Mouse (Mus musculus) embryonic facial prominence, embryonic 15.5 days (tissue): ENCODE data around the gene Lrit3. TPM values are rescaled to one million over a fixed set of nuclear protein-coding genes. Genes with fewer than 3 reads are reported as not detected.
A peak's percentile ranks its signal among the peaks of the same experiment; 100 is the strongest.
"Not testable (repeated sequence)": the region's sequence is repeated elsewhere in the genome, so short reads cannot be mapped to it uniquely, and the experiment has no call there.

Experiments used
- ATAC-seq: fragments of 200-750 bp; cut with Nextera tagmentation; 2 replicates; pipeline ENCODE4 v1.8.0; 2017; ENCODE audit warnings: low read depth, moderate TSS enrichment; ENCODE audit not compliant: insufficient number of reproducible peaks, low FRiP score, low TSS enrichment
- H3K27ac ChIP-seq: fragments of 300-500 bp; sonication (generic); replicated peaks from 2 replicates; pipeline ENCODE4 v1.5.1; 2015; ENCODE audit warnings: mild to moderate bottlenecking, inconsistent platforms
- H3K27me3 ChIP-seq: fragments of 300-500 bp; sonication (generic); 2 replicates; pipeline ENCODE4 v1.6.1; 2015; ENCODE audit warnings: inconsistent platforms
- H3K36me3 ChIP-seq: fragments of 300-500 bp; sonication (generic); 2 replicates; pipeline ENCODE4 v1.6.1; 2015; ENCODE audit warnings: mild to moderate bottlenecking, inconsistent platforms
- H3K4me1 ChIP-seq: fragments of 300-500 bp; sonication (generic); 2 replicates; pipeline ENCODE4 v1.6.1; 2015; ENCODE audit warnings: inconsistent platforms
- H3K4me2 ChIP-seq: fragments of 300-500 bp; sonication (generic); replicated peaks from 2 replicates; pipeline ENCODE4 v1.6.1; 2015; ENCODE audit warnings: mild to moderate bottlenecking, inconsistent platforms
- H3K4me3 ChIP-seq: fragments of 300-500 bp; sonication (generic); replicated peaks from 2 replicates; pipeline ENCODE4 v1.5.1; 2015; ENCODE audit warnings: mild to moderate bottlenecking, inconsistent platforms
- H3K9ac ChIP-seq: fragments of 300-500 bp; sonication (generic); 2 replicates; pipeline ENCODE4 v1.6.1; 2015; ENCODE audit warnings: inconsistent platforms
- H3K9me3 ChIP-seq: fragments of 300-500 bp; sonication (generic); replicated peaks from 2 replicates; pipeline ENCODE4 v1.6.1; 2016; ENCODE audit warnings: inconsistent platforms
- WGBS: fragments of 180-500 bp; shearing (Covaris S2); methylation state at CpG from one replicate; pipeline ENCODE4 v1.1.7; 2015; 5-methylcytosine and 5-hydroxymethylcytosine counted together
- polyA plus RNA-seq: library from polyadenylated mRNA; unstranded; fragments of >200 nt; fragmentation: Nextera tagmentation; extraction: Ambion mirVana; gene quantifications from 2 replicates; pipeline ENCODE4 v1.2.1, GENCODE M21; 2015

Lrit3 gene
- polyA plus RNA-seq, 1 experiment from 2014 or later = not detected

DNA sequence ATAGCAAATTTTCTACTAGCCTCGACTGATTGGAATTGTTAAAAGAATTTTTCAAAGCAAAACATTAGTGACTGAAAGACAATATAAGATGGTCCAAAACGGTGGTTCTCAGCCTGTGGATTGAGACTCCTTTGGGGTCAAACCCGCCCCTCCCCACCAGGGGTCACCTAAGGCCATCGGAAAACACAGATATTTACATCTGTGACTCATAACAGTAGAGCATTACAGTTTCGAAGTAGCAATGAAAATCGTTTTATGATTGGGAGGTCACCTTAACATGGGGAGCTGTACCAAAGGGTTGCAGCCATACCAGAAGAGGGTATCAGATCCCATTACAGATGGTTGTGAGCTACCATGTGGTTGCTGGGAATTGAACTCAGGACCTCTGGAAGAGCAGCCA is 32.6 kb downstream of the Lrit3 start:
- Histone ChIP-seq H3K4me1 (no peaks in the 10 kb centered on the region), H3K9ac (no peak overlapping the region), H3K9me3 (no peaks in the 10 kb centered on the region), H3K27ac (no peak overlapping the region), H3K36me3 (no peaks in the 10 kb centered on the region), H3K4me3 (no peak overlapping the region), H3K27me3 (no peaks in the 10 kb centered on the region; the same call in 1 of the 2 replicates), H3K4me2 (no peak overlapping the region)
- 82% methylated on average over 6 of the region's 6 CpGs for WGBS
- no peak for ATAC-seq

DNA sequence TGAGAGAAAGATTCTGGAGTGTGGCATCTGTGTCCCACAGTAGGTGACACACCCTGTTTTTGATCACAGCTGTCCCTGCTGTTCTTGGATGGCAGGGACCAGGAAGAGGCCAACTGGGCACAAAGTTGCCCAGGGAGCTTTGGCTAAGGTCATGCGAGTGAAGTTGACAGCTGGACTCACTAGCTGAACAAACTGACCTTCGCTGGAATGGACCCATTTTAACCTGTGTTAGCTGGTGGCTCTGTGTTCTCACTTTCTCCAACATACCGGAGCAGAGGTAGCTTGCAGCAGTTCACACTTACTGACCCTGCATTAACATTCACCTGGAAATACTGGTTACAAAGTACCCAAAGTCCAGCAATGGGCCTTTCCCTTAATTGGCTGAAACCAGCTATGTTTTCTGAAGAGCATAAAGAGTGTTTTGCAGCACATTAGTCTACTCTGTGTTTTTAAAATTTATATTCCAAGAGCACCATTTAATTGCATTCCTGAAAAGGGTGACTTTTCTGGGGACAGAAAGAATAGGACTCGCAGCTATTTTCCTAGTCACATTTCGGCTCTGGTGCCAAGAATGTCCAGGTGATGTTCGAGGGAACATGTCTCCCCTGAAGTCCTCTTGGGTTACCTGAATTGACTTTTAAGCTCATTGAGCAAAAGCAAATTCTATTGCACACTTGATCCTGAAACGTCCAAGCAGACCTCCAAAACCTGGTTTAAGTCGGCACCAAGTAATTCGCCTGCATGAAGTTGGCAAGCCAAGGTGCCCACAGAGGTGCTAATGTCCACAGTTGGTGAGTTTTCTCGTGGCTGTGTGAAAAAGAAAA is 36.6 kb downstream of the Lrit3 start:
- Histone ChIP-seq H3K4me1 (no peaks in the 10 kb centered on the region), H3K4me3 (no peak overlapping the region), H3K4me2 (no peak overlapping the region), H3K27me3 (no peaks in the 10 kb centered on the region), H3K27ac (no peak overlapping the region), H3K36me3 (no peaks in the 10 kb centered on the region), H3K9me3 (no peaks in the 10 kb centered on the region), H3K9ac (no peak overlapping the region)
- ATAC-seq = no peak
- 85% methylated on average over 10 of the region's 10 CpGs for WGBS

DNA sequence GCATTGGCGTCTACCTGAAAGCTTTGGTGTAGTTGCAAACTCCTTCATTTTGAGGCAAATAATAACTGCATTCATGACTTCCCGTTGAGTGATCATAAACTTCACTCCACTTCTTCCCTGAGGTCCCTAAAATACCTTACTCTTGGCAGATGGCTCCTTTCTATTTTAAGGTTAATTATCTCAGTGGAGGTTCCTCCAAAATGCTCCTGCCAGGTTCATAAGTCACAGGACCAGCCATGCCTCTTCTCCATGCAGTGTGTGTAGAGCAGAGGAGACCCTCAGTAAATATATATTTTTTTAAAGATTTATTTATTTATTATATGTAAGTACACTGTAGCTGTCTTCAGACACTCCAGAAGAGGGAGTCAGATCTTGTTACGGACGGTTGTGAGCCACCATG is 37.7 kb downstream of the Lrit3 start:
- Histone ChIP-seq H3K4me2 (no peak overlapping the region), H3K27ac (no peak overlapping the region), H3K9me3 (no peaks in the 10 kb centered on the region), H3K9ac (no peak overlapping the region), H3K36me3 (no peaks in the 10 kb centered on the region), H3K4me1 (no peaks in the 10 kb centered on the region), H3K4me3 (no peak overlapping the region), H3K27me3 (no peaks in the 10 kb centered on the region)
- no peak for ATAC-seq
- WGBS = 76% methylated on average over 4 of the region's 4 CpGs

DNA sequence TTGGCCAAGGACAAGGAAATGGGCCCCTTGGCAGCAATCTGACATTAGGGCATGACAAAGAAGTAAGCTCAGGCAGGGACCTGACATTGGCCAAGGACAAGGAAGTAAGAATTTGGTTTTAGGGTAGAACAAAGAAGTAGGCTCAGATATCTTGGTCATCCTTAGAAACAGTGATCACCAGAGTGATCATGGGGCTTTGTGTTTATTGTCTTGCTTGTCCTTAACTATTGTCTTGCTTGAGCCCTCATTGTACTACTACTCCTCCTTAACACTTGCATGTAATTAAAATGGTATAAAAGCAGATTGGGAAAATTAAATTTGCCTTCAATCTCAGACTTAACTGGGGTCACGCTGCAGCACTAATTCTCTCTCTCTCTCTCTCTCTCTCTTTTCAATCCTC is 46.2 kb downstream of the Lrit3 start:
- peaks cover 11% of the 10 kb centered on the region; the same call in 1 of the 2 replicates for H3K4me1 ChIP-seq
- not testable (repeated sequence) for H3K4me3 ChIP-seq, H3K27ac ChIP-seq, H3K9ac ChIP-seq, H3K9me3 ChIP-seq, ATAC-seq, H3K4me2 ChIP-seq, H3K27me3 ChIP-seq, H3K36me3 ChIP-seq
- WGBS = 94% methylated on average over 1 of the region's 1 CpGs

DNA sequence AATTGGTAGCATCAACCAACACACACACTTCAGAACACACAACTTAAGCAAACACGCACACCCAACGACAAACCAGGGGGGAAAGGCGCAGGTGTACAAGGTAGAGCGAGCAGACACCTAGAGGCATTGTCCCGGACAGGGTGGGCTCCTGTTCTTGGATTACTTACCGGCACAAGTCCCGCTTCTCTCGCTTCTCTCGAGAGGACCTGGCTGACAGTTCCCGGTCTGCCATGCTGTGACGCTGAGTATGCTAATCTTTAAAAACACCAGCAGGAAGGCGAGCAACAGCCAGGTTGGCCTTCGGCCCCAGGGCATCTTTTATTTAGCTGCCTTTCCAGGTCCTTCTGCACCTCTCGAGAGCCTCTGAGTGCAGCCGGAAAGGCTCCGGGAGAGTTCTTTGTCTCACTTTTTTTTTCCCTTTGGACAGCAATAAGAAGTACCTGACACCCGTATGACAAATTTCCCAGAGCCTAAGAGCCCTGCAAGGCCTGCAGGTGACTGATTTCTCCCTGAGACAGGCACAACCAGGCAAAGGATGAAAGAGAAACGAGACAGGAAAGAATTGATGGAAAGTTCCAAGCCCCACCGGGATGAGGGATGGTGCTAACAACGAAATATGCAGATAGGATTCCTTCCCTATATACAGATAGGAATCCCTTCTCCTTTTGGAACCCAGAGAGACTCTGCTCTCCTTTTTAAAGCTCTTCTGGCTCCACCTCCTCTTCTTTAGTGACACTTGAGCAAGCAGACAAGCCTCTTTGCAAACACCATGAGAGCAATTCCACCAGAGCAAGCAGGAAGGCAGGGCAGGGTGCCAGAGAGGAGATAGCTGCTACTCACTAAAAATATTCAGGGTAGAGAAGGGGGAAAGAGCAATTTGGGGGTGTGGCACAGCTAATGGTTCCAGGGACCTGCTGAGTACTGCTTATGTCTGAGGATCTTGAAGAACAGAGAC is 48.9 kb downstream of the Lrit3 start, which contains the start of gene Egf:
Egf (minus strand) TSS at position 667 of the 955 bp plus-strand sequence.
- Histone ChIP-seq H3K4me1 (peaks cover 11% of the 10 kb centered on the region; the same call in 1 of the 2 replicates), H3K9me3 (0 out of 2 replicates have a peak, but pooled peaks cover 3% of the 10 kb centered on the region), H3K36me3 (no peaks in the 10 kb centered on the region), H3K4me2 (peak within 1 kb of the TSS; percentile 44), H3K27me3 (peaks cover 12% of the 10 kb centered on the region; the same call in 1 of the 2 replicates), H3K27ac (no peak within 1 kb of the TSS), H3K9ac (no peak within 1 kb of the TSS), H3K4me3 (peak within 1 kb of the TSS; percentile 21)
- 8% methylated on average over 20 of the region's 20 CpGs for WGBS
- ATAC-seq = no peak

DNA sequence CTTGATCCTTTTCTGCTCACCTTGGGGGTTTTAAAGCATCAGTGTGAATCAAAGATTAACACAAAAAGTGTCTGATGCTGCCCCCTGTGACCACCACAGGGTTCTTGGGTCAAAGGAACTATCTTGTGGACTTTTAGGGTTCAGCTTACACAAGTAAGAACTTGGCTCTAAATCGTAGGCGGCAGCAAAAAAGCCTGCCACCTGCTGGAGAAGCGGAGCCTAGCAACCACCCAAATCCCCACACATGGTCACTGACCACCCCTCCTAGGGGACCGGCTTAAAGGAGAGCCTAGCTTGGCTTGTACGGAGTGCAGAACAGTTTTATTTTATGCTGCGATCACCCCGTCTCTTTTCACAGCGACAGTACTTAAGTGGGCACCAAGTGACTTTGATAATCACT is 59.0 kb downstream of the Lrit3 start:
- no peaks in the 10 kb centered on the region for H3K36me3 ChIP-seq
- H3K4me3 ChIP-seq = no peak overlapping the region
- H3K4me2 ChIP-seq = no peak overlapping the region
- no peak for ATAC-seq
- H3K9me3 ChIP-seq = no peaks in the 10 kb centered on the region
- H3K4me1 ChIP-seq = no peaks in the 10 kb centered on the region
- WGBS = 54% methylated on average over 8 of the region's 8 CpGs
- H3K27me3 ChIP-seq = no peaks in the 10 kb centered on the region
- no peak overlapping the region for H3K27ac ChIP-seq
- H3K9ac ChIP-seq = no peak overlapping the region

DNA sequence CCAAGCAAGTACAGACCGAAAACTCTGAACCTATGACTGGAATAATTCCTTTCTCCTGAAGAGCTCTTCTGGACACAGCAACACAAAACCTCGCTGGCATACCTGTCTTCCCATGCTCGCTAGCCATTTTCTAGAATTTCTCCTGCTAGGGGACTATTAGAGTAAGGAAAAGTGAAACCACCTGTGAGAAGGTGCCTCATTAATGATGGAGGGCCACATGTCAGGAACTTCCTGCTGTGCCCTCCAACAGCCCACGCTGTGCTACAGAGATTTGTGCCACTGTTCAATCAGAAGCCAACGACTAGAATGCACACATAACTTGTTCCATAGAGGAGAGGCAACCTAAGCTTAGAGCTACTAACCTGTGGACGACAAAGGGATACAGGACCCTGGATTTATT is 61.0 kb downstream of the Lrit3 start:
- Histone ChIP-seq H3K27ac (no peak overlapping the region), H3K9ac (no peak overlapping the region), H3K27me3 (0 out of 2 replicates have a peak, but pooled peaks cover 3% of the 10 kb centered on the region), H3K4me1 (no peaks in the 10 kb centered on the region), H3K4me3 (no peak overlapping the region), H3K36me3 (no peaks in the 10 kb centered on the region), H3K4me2 (no peak overlapping the region), H3K9me3 (no peaks in the 10 kb centered on the region)
- 79% methylated on average over 6 of the region's 6 CpGs for WGBS
- ATAC-seq = no peak

DNA sequence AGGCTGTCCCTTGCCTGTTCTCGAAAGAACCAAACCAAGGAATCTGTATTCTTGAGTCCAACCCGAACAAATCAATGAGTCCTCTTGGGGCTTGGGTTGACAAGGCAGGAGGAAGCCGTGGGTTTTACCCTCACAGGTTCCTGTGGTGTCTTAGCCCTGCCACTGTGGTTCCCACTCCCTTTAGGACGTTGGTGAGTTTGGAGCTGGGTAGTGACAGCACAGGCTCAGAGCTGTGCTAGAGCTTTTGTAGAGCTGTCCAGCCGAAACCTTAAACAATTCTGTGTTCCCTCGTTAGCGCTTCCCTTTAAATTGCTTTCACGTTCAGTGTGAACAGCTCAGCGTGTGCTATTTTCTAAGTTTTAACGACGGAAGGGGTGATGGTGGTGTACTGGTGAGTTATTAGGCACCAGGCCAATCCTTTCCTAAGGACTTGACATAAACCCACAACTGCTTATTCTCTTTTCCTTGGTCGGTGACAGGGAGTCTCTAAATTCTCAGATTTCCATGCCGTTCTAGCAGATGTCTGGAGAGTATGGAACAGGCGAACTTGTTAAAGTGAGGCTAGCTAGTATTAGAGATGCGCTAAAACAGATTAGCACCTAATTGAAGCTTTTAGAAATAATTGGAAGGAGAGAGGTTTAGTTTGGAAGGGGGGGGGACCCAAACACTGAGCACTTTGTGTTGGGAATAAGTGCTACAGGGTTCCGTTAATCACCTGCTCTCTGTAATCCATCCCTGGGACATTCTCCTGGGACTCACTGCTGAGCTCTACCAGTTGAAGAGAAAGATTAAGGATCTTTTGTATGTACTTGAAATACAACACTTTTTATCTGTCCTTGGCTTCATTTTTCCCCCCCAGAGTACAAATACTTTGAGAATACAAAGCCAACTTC is 65.3 kb downstream of the Lrit3 start:
- 60% methylated on average over 16 of the region's 16 CpGs for WGBS
- ATAC-seq = no peak
- Histone ChIP-seq H3K4me1 (no peaks in the 10 kb centered on the region), H3K4me3 (no peak overlapping the region), H3K4me2 (no peak overlapping the region), H3K27me3 (0 out of 2 replicates have a peak, but pooled peaks cover 3% of the 10 kb centered on the region), H3K27ac (no peak overlapping the region), H3K9me3 (no peaks in the 10 kb centered on the region), H3K9ac (no peak overlapping the region), H3K36me3 (no peaks in the 10 kb centered on the region)
